21 mouse cellular contexts compared by ENCODE assay signal in genomic region chr3:79371506-79372195, GRCm38 (mm10). TPM values are rescaled to one million over a fixed set of nuclear protein-coding genes. Genes with fewer than 3 reads are reported as not detected.
"Had no signal": no experiment of that assay in that cellular context is flagged by ENCODE, and none has a peak within 500 bp of the region (broad histone marks: within the 10 kb centered on the region; RNA-seq: fewer than 3 reads in every experiment).

No protein-coding gene starts in this region.

- H3K4me2 ChIP-seq: limb, embryonic 15.5 days; liver, embryonic 12.5 days; neural tube, embryonic 12.5 days had no signal

- H3K27me3 ChIP-seq: limb, embryonic 15.5 days; liver, embryonic 12.5 days; neural tube, embryonic 12.5 days had no signal

- ATAC-seq: hindbrain, postnatal 0 days; liver, embryonic 12.5 days had no signal

- H3K4me3 ChIP-seq: left cerebral cortex, adult 2 months; limb, embryonic 15.5 days; liver, embryonic 12.5 days; neural tube, embryonic 12.5 days had no signal

- H3K9ac ChIP-seq: limb, embryonic 15.5 days; liver, embryonic 12.5 days; neural tube, embryonic 12.5 days had no signal

- H3K9me3 ChIP-seq: limb, embryonic 15.5 days; liver, embryonic 12.5 days; neural tube, embryonic 12.5 days had no signal

- DNase-seq: kidney, adult 11 months; kidney, adult 9 months; kidney, postnatal 36 days; layer of hippocampus, adult 9-11 months; right cerebral cortex, postnatal 14 days; thymus, postnatal 4 days had no signal

- H3K4me1 ChIP-seq: limb, embryonic 15.5 days; liver, embryonic 12.5 days; neural tube, embryonic 12.5 days had no signal

- H3K27ac ChIP-seq: hindbrain, postnatal 0 days; kidney, postnatal 0 days; left cerebral cortex, adult 2 months; limb, embryonic 15.5 days; liver, embryonic 12.5 days; neural tube, embryonic 12.5 days; stomach, postnatal 0 days had no signal

- H3K36me3 ChIP-seq: limb, embryonic 15.5 days; liver, embryonic 12.5 days; neural tube, embryonic 12.5 days had no signal

RNA-seq across cellular contexts. Expression of gene Gm17359, which starts 35.2 kb away (rescaled TPM):
- total RNA-seq: hindbrain, postnatal 0 days; layer of hippocampus, adult 18-20 months; left cerebral cortex, adult 2 months; left cerebral cortex, postnatal 14 days; megakaryocyte progenitor cell, adult 5-6 weeks; monocyte, adult 5-6 weeks; neutrophil, adult 5-6 weeks had no signal
- polyA plus RNA-seq: hindbrain, postnatal 0 days; intestine, embryonic 14.5 days; kidney, postnatal 0 days; limb, embryonic 15.5 days; liver, embryonic 12.5 days; liver, embryonic 16.5 days; small intestine, adult 2 months; stomach, postnatal 0 days had no signal
